Mouse (Mus musculus) heart, embryonic 12.5 days (tissue): Measurements from ENCODE around the gene Aldh1b1. TPM values are rescaled to one million over a fixed set of nuclear protein-coding genes. Genes with fewer than 3 reads are reported as not detected.

Source experiments
- ATAC-seq: fragments of 200-750 bp; cut with Nextera tagmentation; 2 replicates; pipeline ENCODE4 v1.8.0; 2017; ENCODE audit warnings: moderate TSS enrichment, moderate library complexity; ENCODE audit not compliant: insufficient number of reproducible peaks, low FRiP score
- H3K27ac ChIP-seq: fragments of 300-500 bp; sonication (generic); 2 replicates; pipeline ENCODE4 v1.5.1; 2016; ENCODE audit warnings: mild to moderate bottlenecking, moderate library complexity; ENCODE audit not compliant: poor library complexity, severe bottlenecking
- H3K27me3 ChIP-seq: fragments of 300-500 bp; sonication (generic); replicated peaks from 2 replicates; pipeline ENCODE4 v1.6.1; 2016; ENCODE audit warnings: mild to moderate bottlenecking, moderate library complexity
- H3K36me3 ChIP-seq: fragments of 300-500 bp; sonication (generic); 2 replicates; pipeline ENCODE4 v1.6.1; 2016; ENCODE audit warnings: mild to moderate bottlenecking, moderate library complexity
- H3K4me1 ChIP-seq: fragments of 300-500 bp; sonication (generic); replicated peaks from 2 replicates; pipeline ENCODE4 v1.6.1; 2016; ENCODE audit warnings: mild to moderate bottlenecking
- H3K4me2 ChIP-seq: fragments of 300-500 bp; sonication (generic); 2 replicates; pipeline ENCODE4 v1.6.1; 2016; ENCODE audit warnings: mild to moderate bottlenecking, moderate library complexity
- H3K4me3 ChIP-seq: fragments of 300-500 bp; sonication (generic); 2 replicates; pipeline ENCODE4 v1.5.1; 2016; ENCODE audit warnings: mild to moderate bottlenecking
- H3K9ac ChIP-seq: fragments of 300-500 bp; sonication (generic); 2 replicates; pipeline ENCODE4 v1.6.1; 2016; ENCODE audit warnings: mild to moderate bottlenecking, moderate library complexity
- H3K9me3 ChIP-seq: fragments of 300-500 bp; sonication (generic); replicated peaks from 2 replicates; pipeline ENCODE4 v1.6.1; 2016; ENCODE audit warnings: mild to moderate bottlenecking, moderate library complexity
- WGBS: fragments of 180-500 bp; shearing (Covaris S2); methylation state at CpG from one replicate; pipeline ENCODE4 v1.1.7; 2016; 5-methylcytosine and 5-hydroxymethylcytosine counted together
- polyA plus RNA-seq: library from polyadenylated mRNA; unstranded; fragments of >200 nt; fragmentation: Nextera tagmentation; extraction: Ambion mirVana; gene quantifications from 2 replicates; pipeline ENCODE4 v1.2.1, GENCODE M21; 2016

The Aldh1b1 gene
- polyA plus RNA-seq, 1 experiment from 2014 or later: 104 TPM

DNA sequence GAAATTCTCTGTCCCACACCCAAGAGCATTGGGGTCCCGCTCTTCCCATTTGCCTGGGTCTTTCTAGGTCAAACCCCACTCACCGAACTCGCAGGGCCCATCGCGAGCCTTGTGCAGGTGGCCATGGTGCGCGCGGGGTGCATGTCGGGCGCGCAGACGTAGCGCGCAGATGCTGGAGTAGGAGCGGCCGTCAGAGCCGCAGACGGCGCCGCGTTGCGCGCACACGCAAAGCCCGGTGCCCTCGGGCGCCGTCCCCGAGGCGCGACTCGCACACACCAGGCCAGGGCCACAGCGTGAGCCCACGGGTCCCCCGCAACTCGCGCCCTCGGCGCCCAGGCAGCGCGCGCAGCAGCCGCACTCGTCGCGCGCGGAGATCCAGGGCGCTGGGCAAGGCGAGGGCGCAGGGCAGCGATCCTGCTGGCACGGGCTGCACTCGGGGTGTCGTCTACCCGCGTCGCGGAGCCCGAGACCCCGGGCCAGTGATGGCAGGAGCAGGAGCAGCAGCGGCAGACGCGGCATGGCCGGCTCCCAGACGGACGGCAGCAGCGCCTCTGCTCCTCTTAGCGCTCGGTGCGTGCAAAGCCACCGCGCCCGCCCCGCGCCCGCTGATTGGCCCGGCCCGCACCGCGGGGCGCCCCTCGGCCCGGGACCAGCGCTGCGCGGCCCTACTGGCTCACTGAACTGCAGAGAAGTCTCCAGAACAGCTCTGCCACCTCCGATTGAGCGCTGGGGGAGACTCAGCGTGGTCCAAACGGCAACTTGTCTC lies 27.6 kb downstream of the Aldh1b1 start, which contains the start of gene Igfbpl1:
Igfbpl1 (minus strand) TSS at position 649 of the 766 bp plus-strand sequence.
- peaks cover 89% of the 10 kb centered on the region for H3K27me3 ChIP-seq
- peak; percentile 57; the same call in 1 of the 2 replicates for ATAC-seq
- H3K4me2 ChIP-seq: peak within 1 kb of the TSS; percentile 93
- peaks cover 44% of the 10 kb centered on the region for H3K4me1 ChIP-seq
- peak within 1 kb of the TSS; percentile 59 for H3K4me3 ChIP-seq
- no peaks in the 10 kb centered on the region for H3K36me3 ChIP-seq
- no peaks in the 10 kb centered on the region for H3K9me3 ChIP-seq
- H3K27ac ChIP-seq: no peak within 1 kb of the TSS
- WGBS: 1% methylated on average over 89 of the region's 91 CpGs
- H3K9ac ChIP-seq: peak within 1 kb of the TSS; percentile 74

DNA sequence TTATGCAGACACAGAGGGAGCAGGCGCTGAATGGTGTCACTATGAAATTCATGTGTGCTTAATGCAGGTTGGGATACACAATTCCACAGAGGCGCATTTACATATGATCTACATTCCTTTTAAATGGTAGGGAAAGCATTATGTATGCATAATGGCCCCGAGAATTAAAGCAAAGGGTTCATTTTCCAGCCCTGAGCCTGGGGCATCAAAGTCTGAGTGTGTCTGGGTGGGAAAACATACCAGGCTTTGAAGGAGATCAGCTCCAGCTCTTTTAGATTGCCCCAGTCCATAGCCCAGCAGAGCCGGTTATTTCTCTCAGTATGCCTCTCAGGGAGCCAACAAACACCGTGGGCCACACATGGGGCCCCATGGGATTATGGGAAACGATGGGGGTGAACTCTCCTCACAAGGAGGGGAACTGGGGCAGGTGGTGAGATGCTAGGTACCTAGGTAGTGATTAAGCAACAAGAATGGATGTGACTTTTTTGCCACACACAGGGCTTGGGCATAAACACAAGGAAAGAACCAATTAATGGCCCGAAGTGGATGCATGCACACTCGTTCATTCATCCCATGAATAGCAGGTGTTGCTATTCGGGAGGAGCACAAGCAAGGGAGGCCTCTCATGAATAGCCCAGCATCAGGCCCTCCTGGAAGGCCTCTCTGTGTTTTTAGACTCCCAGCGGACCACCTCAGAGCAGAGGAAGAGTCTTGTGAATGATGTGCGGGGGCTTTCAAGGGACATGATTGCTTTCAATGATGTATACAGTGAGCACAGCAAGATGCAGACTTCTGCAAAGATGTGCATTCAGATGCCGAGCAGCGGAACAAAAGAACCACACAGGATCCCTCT lies 31.3 kb downstream of the Aldh1b1 start:
- H3K4me3 ChIP-seq: no peak overlapping the region
- H3K4me1 ChIP-seq: peaks cover 21% of the 10 kb centered on the region
- WGBS: 63% methylated on average over 13 of the region's 13 CpGs
- H3K9ac ChIP-seq: no peak overlapping the region
- H3K27me3 ChIP-seq: peaks cover 70% of the 10 kb centered on the region
- no peaks in the 10 kb centered on the region for H3K9me3 ChIP-seq
- H3K4me2 ChIP-seq: no peak overlapping the region
- H3K36me3 ChIP-seq: no peaks in the 10 kb centered on the region
- no peak for ATAC-seq
- H3K27ac ChIP-seq: no peak overlapping the region

DNA sequence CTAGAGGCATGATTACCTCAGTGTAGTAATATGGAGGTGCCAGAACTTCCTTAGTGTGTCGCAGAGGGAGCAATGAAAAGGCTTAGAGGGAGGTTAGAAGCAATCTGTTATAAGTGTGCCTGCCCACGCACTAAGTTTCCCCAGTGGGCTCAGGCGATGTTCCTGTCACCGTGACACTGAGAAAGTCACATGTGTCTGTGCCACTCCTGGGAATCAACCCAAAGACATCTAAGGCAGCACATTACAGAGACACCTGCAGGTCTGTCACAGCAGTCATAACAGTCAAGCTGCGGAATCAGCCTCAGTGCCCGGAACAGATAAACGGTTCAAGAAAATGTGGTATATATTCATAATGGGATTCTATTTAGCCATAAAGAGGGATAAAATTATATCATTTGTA lies 33.2 kb downstream of the Aldh1b1 start:
- no peaks in the 10 kb centered on the region for H3K9me3 ChIP-seq
- H3K4me3 ChIP-seq: no peak overlapping the region
- no peak overlapping the region for H3K27ac ChIP-seq
- no peak overlapping the region for H3K9ac ChIP-seq
- H3K36me3 ChIP-seq: no peaks in the 10 kb centered on the region
- WGBS: 83% methylated on average over 7 of the region's 7 CpGs
- H3K4me2 ChIP-seq: no peak overlapping the region
- H3K4me1 ChIP-seq: peaks cover 9% of the 10 kb centered on the region
- ATAC-seq: no peak
- peaks cover 53% of the 10 kb centered on the region for H3K27me3 ChIP-seq

DNA sequence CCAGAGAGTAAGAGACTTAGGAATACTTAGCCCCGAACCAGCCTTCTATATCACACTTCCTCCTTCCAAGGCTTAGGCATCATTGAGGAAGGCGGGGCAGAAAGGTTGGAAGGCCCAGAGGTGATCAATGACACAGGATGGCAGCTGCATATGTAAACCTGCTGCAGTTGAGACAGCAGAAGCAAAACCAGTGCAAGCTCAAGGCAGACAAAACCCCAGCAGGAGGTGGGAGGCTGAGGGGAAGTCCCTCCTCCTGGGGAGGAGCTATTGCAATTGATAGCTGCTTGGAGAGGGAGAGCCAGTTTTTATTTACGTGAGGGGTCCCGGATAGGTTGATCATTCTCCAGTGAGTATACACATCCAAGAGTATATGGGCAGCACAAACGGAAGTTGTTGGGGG lies 34.6 kb downstream of the Aldh1b1 start:
- no peak for ATAC-seq
- WGBS: 50% methylated on average over 5 of the region's 5 CpGs
- Histone ChIP-seq H3K4me2 (no peak overlapping the region), H3K27me3 (peaks cover 38% of the 10 kb centered on the region), H3K27ac (no peak overlapping the region), H3K4me3 (no peak overlapping the region), H3K4me1 (peaks cover 9% of the 10 kb centered on the region), H3K36me3 (no peaks in the 10 kb centered on the region), H3K9ac (no peak overlapping the region), H3K9me3 (no peaks in the 10 kb centered on the region)

DNA sequence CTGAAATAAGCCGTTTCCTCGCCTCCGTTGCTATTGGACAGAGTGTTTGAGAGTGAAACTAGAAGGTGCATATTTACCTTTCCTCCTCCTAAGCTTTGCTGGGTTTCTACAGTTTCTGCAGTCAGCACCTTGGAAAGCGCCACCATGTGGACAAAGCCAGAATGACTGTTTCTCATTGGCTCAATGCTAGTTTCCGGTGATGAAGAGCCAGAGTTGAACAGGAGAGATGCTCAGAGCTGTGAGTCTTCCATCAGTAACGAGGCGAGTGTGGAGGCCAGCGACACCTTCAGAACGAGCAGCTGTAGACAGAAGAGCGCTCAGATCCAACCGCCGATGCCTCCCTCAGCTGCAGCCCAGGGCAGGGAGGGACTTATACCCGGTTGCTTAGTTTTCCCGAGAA lies 45.5 kb downstream of the Aldh1b1 start:
- Histone ChIP-seq H3K4me2 (no peak overlapping the region), H3K4me3 (no peak overlapping the region), H3K36me3 (no peaks in the 10 kb centered on the region), H3K27me3 (peaks cover 18% of the 10 kb centered on the region), H3K27ac (no peak overlapping the region), H3K9ac (no peak overlapping the region), H3K9me3 (no peaks in the 10 kb centered on the region), H3K4me1 (peaks cover 17% of the 10 kb centered on the region)
- WGBS: 43% methylated on average over 14 of the region's 14 CpGs
- ATAC-seq: no peak

DNA sequence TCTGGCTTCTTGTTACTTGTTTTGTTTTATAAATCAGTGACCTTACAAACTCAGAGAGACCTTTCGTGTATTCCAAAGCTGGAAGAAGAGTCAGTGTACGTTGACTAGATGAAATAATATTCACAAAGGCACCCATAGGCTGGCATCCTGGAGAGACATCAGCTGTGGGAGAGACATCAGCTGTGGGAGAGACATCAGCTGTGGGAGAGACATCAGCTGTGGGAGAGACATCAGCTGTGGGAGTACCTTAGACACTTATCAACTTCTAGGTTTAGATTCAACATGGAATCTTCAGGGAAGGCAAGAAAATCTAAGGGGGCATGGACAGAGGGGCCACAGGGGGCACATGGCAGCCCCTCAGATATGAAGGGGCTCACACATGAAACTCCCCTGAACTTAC lies 47.4 kb downstream of the Aldh1b1 start:
- Histone ChIP-seq H3K27me3 (peaks cover 29% of the 10 kb centered on the region), H3K4me2 (no peak overlapping the region), H3K9me3 (no peaks in the 10 kb centered on the region), H3K36me3 (no peaks in the 10 kb centered on the region), H3K9ac (no peak overlapping the region), H3K4me3 (no peak overlapping the region), H3K27ac (no peak overlapping the region), H3K4me1 (peaks cover 17% of the 10 kb centered on the region)
- ATAC-seq: no peak
- 88% methylated on average over 2 of the region's 2 CpGs for WGBS

DNA sequence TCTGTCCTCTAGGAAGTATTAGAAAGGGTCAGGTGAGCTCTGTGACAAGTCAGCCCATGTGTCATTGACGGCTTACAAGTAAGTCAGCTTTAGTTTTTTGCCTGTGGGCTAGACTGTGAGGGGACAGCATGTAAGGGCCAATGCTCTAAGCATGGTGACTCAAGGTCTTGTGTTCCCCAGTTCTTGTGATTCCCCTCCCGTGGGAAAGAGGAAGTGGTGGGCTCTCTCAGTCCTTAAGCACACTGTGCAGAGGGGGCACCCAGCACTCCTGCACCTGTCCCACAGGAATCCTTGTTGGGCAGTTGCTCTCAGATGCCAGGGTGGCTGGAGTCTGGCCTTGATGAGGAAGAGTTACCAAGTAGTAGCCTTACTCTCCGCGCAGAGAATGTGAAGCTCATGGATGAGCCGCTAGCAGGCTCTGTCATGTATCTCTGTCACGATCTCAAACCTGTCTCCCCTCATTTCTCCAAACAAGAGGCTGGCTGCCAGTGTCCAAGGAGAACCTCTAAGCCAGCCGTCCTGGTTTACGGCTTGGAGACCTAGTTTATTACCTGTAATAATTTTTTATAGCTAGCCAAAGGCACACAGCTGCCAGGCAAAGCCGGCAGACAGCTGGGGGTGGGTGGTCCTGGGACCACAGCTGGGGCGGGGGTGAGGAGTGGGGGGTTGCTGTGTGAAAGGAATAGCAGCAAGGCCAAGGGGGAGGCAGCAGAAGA lies 49.4 kb downstream of the Aldh1b1 start, which contains the start of gene Stra6l:
Stra6l (plus strand) TSS at position 556 of the 716 bp plus-strand sequence.
- Histone ChIP-seq H3K4me1 (peaks cover 18% of the 10 kb centered on the region), H3K27me3 (peaks cover 35% of the 10 kb centered on the region), H3K27ac (no peak within 1 kb of the TSS), H3K4me3 (no peak within 1 kb of the TSS), H3K9ac (no peak within 1 kb of the TSS), H3K9me3 (no peaks in the 10 kb centered on the region), H3K4me2 (no peak within 1 kb of the TSS), H3K36me3 (no peaks in the 10 kb centered on the region)
- 56% methylated on average over 10 of the region's 10 CpGs for WGBS
- no peak for ATAC-seq

DNA sequence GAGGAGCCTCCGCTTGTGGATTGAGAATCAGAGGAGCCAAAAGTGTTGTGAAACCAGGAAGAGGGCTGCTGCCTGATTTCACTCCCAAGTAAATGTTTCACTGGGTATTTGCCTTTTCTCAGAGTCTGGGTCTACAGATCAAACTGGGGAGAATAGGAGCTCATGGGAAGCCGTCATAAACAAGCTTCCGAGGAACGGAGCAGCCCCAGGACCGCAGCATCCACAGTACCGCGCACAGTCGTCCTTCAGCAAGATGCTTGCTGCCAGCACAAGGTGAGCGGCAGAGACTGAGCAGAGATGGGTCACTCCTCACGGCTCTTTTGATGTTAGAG lies 50.0 kb downstream of the Aldh1b1 start:
- H3K4me1 ChIP-seq: peaks cover 23% of the 10 kb centered on the region
- 54% methylated on average over 10 of the region's 10 CpGs for WGBS
- H3K9me3 ChIP-seq: no peaks in the 10 kb centered on the region
- H3K27me3 ChIP-seq: peaks cover 35% of the 10 kb centered on the region
- no peak overlapping the region for H3K27ac ChIP-seq
- no peaks in the 10 kb centered on the region for H3K36me3 ChIP-seq
- H3K4me3 ChIP-seq: no peak overlapping the region
- H3K9ac ChIP-seq: no peak overlapping the region
- ATAC-seq: no peak
- H3K4me2 ChIP-seq: no peak overlapping the region

DNA sequence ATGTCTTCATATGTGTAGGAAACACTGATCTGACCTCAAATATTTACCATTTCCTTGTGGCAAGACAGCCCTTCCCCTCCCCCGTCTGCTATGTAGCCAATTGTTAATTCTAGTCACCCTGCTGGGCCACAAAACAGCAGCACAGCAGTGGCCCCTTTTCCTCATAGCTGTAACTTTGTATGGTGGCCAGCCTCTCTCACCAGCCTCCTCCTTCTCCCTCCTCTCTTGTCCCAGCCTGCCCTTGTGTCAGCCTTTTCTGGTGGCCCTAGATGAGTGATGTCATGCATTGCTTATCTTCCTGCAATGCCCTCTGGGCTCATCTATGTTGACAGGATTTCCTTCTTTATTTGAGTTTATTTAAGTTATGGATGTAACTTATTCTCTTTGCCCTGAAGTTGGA lies 50.6 kb downstream of the Aldh1b1 start:
- no peaks in the 10 kb centered on the region for H3K9me3 ChIP-seq
- 67% methylated on average over 1 of the region's 1 CpGs for WGBS
- H3K9ac ChIP-seq: no peak overlapping the region
- no peak overlapping the region for H3K4me3 ChIP-seq
- peaks cover 28% of the 10 kb centered on the region for H3K4me1 ChIP-seq
- no peak for ATAC-seq
- no peak overlapping the region for H3K27ac ChIP-seq
- H3K27me3 ChIP-seq: peaks cover 35% of the 10 kb centered on the region
- no peaks in the 10 kb centered on the region for H3K36me3 ChIP-seq
- no peak overlapping the region for H3K4me2 ChIP-seq

DNA sequence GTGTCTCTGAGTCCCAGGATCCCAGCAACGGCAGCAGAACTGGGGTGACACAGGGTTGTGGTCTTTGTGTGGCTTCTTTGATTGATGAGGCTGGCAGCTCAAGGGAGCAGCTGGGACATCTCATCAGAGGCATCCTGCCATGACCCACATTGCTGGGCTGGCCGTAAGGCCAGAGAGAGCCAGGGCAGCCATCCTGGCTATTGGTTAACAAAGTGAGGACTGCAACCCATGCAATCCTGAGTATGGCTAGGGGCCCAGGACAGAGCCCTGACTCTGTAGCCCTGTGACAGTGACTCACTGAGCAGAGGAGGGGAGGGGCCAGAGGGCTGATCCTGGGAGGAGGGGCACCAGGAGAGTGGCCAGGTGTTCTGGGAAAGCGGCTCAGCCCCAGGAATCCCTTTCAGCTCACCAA lies 52.8 kb downstream of the Aldh1b1 start:
- H3K4me3 ChIP-seq: no peak overlapping the region
- WGBS: 47% methylated on average over 3 of the region's 3 CpGs
- H3K36me3 ChIP-seq: no peaks in the 10 kb centered on the region
- H3K9ac ChIP-seq: no peak overlapping the region
- no peak overlapping the region for H3K27ac ChIP-seq
- H3K27me3 ChIP-seq: peaks cover 39% of the 10 kb centered on the region
- peaks cover 5% of the 10 kb centered on the region; the same call in 1 of the 2 replicates for H3K9me3 ChIP-seq
- peaks cover 21% of the 10 kb centered on the region for H3K4me1 ChIP-seq
- H3K4me2 ChIP-seq: no peak overlapping the region
- ATAC-seq: no peak
